Mouse (Mus musculus): Measurements from ENCODE around the gene Npas1. TPM values are rescaled to one million over a fixed set of nuclear protein-coding genes. Genes with fewer than 3 reads are reported as not detected.

The Npas1 gene
- 5.4 and 6.3 TPM in 2 replicates for polyA plus RNA-seq (2015; fragmentation: Nextera tagmentation; extraction: Ambion mirVana)

- Histone ChIP-seq H3K27ac (ENCODE audit: low read depth, low read length) (no peak within 1 kb of the TSS), H3K9ac (ENCODE audit: low read depth, low read length) (peak within 1 kb of the TSS; percentile 51), H3K9me3 (ENCODE audit: control insufficient read depth, low read length) (no peaks in the 10 kb centered on the region), H3K27me3 (replicated peaks; ENCODE audit: control insufficient read depth, insufficient read depth, low read length) (peaks cover 41% of the 10 kb centered on the region), H3K36me3 (ENCODE audit: control insufficient read depth, insufficient read depth, low read length) (no peaks in the 10 kb centered on the region), H3K4me1 (ENCODE audit: control insufficient read depth, insufficient read depth, low read depth, low read length) (peaks cover 18% of the 10 kb centered on the region), H3K4me2 (ENCODE audit: low read length) (peak within 1 kb of the TSS; percentile 60), H3K4me3 (ENCODE audit: low read length) (peak within 1 kb of the TSS; percentile 44)
- ATAC-seq: no peak
- WGBS: 90% methylated on average over 8 of the region's 8 CpGs
Measured at GRCm38 (mm10) chr7:16477628-16478027, at the start of gene Npas1. Gene Npas1, minus strand, starts transcription at chr7:16477728.

- no peak overlapping the region for H3K4me2 ChIP-seq (ENCODE audit: low read length)
- 87% methylated on average over 2 of the region's 2 CpGs for WGBS
- no peak for ATAC-seq
Measured at GRCm38 (mm10) chr7:16525995-16526394, 48.5 kb upstream of the Npas1 start.

GRCm38 (mm10) chr7:16525448-16525847, 47.9 kb upstream of the Npas1 start:
- H3K9ac ChIP-seq (ENCODE audit: low read depth, low read length): no peak overlapping the region
- H3K4me1 ChIP-seq (ENCODE audit: control insufficient read depth, insufficient read depth, low read depth, low read length): no peaks in the 10 kb centered on the region; the same call in 1 of the 2 replicates
- H3K27me3 ChIP-seq (replicated peaks; ENCODE audit: control insufficient read depth, insufficient read depth, low read length): no peaks in the 10 kb centered on the region
- H3K4me3 ChIP-seq (ENCODE audit: low read length): no peak overlapping the region
- WGBS: 85% methylated on average over 3 of the region's 3 CpGs
- no peak overlapping the region for H3K4me2 ChIP-seq (ENCODE audit: low read length)
- peaks cover 3% of the 10 kb centered on the region; the same call in 1 of the 2 replicates for H3K36me3 ChIP-seq (ENCODE audit: control insufficient read depth, insufficient read depth, low read length)
- H3K27ac ChIP-seq (ENCODE audit: low read depth, low read length): no peak overlapping the region
- no peak for ATAC-seq
- H3K9me3 ChIP-seq (ENCODE audit: control insufficient read depth, low read length): no peaks in the 10 kb centered on the region

More at GRCm38 (mm10) chr7:16525995-16526394, 48.5 kb upstream of the Npas1 start:
- Histone ChIP-seq H3K4me1 (ENCODE audit: control insufficient read depth, insufficient read depth, low read depth, low read length) (no peaks in the 10 kb centered on the region; the same call in 1 of the 2 replicates), H3K9ac (ENCODE audit: low read depth, low read length) (no peak overlapping the region), H3K36me3 (ENCODE audit: control insufficient read depth, insufficient read depth, low read length) (peaks cover 3% of the 10 kb centered on the region; the same call in 1 of the 2 replicates), H3K27ac (ENCODE audit: low read depth, low read length) (no peak overlapping the region), H3K4me3 (ENCODE audit: low read length) (no peak overlapping the region), H3K27me3 (replicated peaks; ENCODE audit: control insufficient read depth, insufficient read depth, low read length) (no peaks in the 10 kb centered on the region), H3K9me3 (ENCODE audit: control insufficient read depth, low read length) (no peaks in the 10 kb centered on the region)

GRCm38 (mm10) chr7:16524308-16524707, 46.8 kb upstream of the Npas1 start:
- Histone ChIP-seq H3K27me3 (replicated peaks; ENCODE audit: control insufficient read depth, insufficient read depth, low read length) (no peaks in the 10 kb centered on the region), H3K36me3 (ENCODE audit: control insufficient read depth, insufficient read depth, low read length) (peaks cover 3% of the 10 kb centered on the region; the same call in 1 of the 2 replicates), H3K9me3 (ENCODE audit: control insufficient read depth, low read length) (no peaks in the 10 kb centered on the region), H3K4me2 (ENCODE audit: low read length) (no peak overlapping the region), H3K4me1 (ENCODE audit: control insufficient read depth, insufficient read depth, low read depth, low read length) (no peaks in the 10 kb centered on the region; the same call in 1 of the 2 replicates), H3K9ac (ENCODE audit: low read depth, low read length) (no peak overlapping the region), H3K4me3 (ENCODE audit: low read length) (no peak overlapping the region), H3K27ac (ENCODE audit: low read depth, low read length) (no peak overlapping the region)
- peak; percentile 29; the same call in 1 of the 2 replicates for ATAC-seq
- WGBS: 59% methylated on average over 2 of the region's 2 CpGs

GRCm38 (mm10) chr7:16519310-16519709, 41.8 kb upstream of the Npas1 start:
- Histone ChIP-seq H3K9me3 (ENCODE audit: control insufficient read depth, low read length) (no peaks in the 10 kb centered on the region), H3K9ac (ENCODE audit: low read depth, low read length) (no peak overlapping the region), H3K4me3 (ENCODE audit: low read length) (no peak overlapping the region), H3K27ac (ENCODE audit: low read depth, low read length) (no peak overlapping the region), H3K4me1 (ENCODE audit: control insufficient read depth, insufficient read depth, low read depth, low read length) (no peaks in the 10 kb centered on the region), H3K27me3 (replicated peaks; ENCODE audit: control insufficient read depth, insufficient read depth, low read length) (no peaks in the 10 kb centered on the region), H3K36me3 (ENCODE audit: control insufficient read depth, insufficient read depth, low read length) (peaks cover 7% of the 10 kb centered on the region; the same call in 1 of the 2 replicates), H3K4me2 (ENCODE audit: low read length) (no peak overlapping the region)
- WGBS: 95% methylated on average over 2 of the region's 2 CpGs
- no peak for ATAC-seq

- no peak for ATAC-seq
- Histone ChIP-seq H3K4me3 (ENCODE audit: low read length) (no peak overlapping the region), H3K36me3 (ENCODE audit: control insufficient read depth, insufficient read depth, low read length) (peaks cover 7% of the 10 kb centered on the region; the same call in 1 of the 2 replicates), H3K27me3 (replicated peaks; ENCODE audit: control insufficient read depth, insufficient read depth, low read length) (no peaks in the 10 kb centered on the region), H3K4me1 (ENCODE audit: control insufficient read depth, insufficient read depth, low read depth, low read length) (no peaks in the 10 kb centered on the region), H3K27ac (ENCODE audit: low read depth, low read length) (no peak overlapping the region), H3K4me2 (ENCODE audit: low read length) (no peak overlapping the region), H3K9ac (ENCODE audit: low read depth, low read length) (no peak overlapping the region), H3K9me3 (ENCODE audit: control insufficient read depth, low read length) (no peaks in the 10 kb centered on the region)
- WGBS: 92% methylated on average over 5 of the region's 5 CpGs
Measured at GRCm38 (mm10) chr7:16517198-16517597, 39.7 kb upstream of the Npas1 start.

- no peak overlapping the region for H3K9ac ChIP-seq (ENCODE audit: low read depth, low read length)
- no peak overlapping the region for H3K27ac ChIP-seq (ENCODE audit: low read depth, low read length)
- no peak overlapping the region for H3K4me3 ChIP-seq (ENCODE audit: low read length)
- H3K9me3 ChIP-seq (ENCODE audit: control insufficient read depth, low read length): no peaks in the 10 kb centered on the region
- H3K4me1 ChIP-seq (ENCODE audit: control insufficient read depth, insufficient read depth, low read depth, low read length): peaks cover 4% of the 10 kb centered on the region; the same call in 1 of the 2 replicates
- H3K4me2 ChIP-seq (ENCODE audit: low read length): no peak overlapping the region
- H3K27me3 ChIP-seq (replicated peaks; ENCODE audit: control insufficient read depth, insufficient read depth, low read length): no peaks in the 10 kb centered on the region
- WGBS: 26% methylated on average over 3 of the region's 3 CpGs
- ATAC-seq: no peak
- peaks cover 17% of the 10 kb centered on the region; the same call in 1 of the 2 replicates for H3K36me3 ChIP-seq (ENCODE audit: control insufficient read depth, insufficient read depth, low read length)
Measured at GRCm38 (mm10) chr7:16507284-16507683, 29.8 kb upstream of the Npas1 start.

GRCm38 (mm10) chr7:16505226-16505593, 27.7 kb upstream of the Npas1 start:
- Histone ChIP-seq H3K4me2 (ENCODE audit: low read length) (no peak overlapping the region), H3K4me1 (ENCODE audit: control insufficient read depth, insufficient read depth, low read depth, low read length) (peaks cover 4% of the 10 kb centered on the region; the same call in 1 of the 2 replicates), H3K4me3 (ENCODE audit: low read length) (no peak overlapping the region), H3K27ac (ENCODE audit: low read depth, low read length) (no peak overlapping the region), H3K9ac (ENCODE audit: low read depth, low read length) (no peak overlapping the region), H3K36me3 (ENCODE audit: control insufficient read depth, insufficient read depth, low read length) (peaks cover 8% of the 10 kb centered on the region; the same call in 1 of the 2 replicates), H3K9me3 (ENCODE audit: control insufficient read depth, low read length) (no peaks in the 10 kb centered on the region), H3K27me3 (replicated peaks; ENCODE audit: control insufficient read depth, insufficient read depth, low read length) (no peaks in the 10 kb centered on the region)
- no peak for ATAC-seq
- WGBS: 90% methylated on average over 3 of the region's 3 CpGs

- 0 out of 2 replicates have a peak overlapping the region, but pooled peaks have one; percentile 48 for H3K27ac ChIP-seq (ENCODE audit: low read depth, low read length)
- peaks cover 4% of the 10 kb centered on the region; the same call in 1 of the 2 replicates for H3K4me1 ChIP-seq (ENCODE audit: control insufficient read depth, insufficient read depth, low read depth, low read length)
- H3K4me2 ChIP-seq (ENCODE audit: low read length): no peak overlapping the region
- 0 out of 2 replicates have a peak, but pooled peaks have one; percentile 22 for ATAC-seq
- H3K36me3 ChIP-seq (ENCODE audit: control insufficient read depth, insufficient read depth, low read length): peaks cover 6% of the 10 kb centered on the region; the same call in 1 of the 2 replicates
- H3K9me3 ChIP-seq (ENCODE audit: control insufficient read depth, low read length): no peaks in the 10 kb centered on the region
- H3K4me3 ChIP-seq (ENCODE audit: low read length): no peak overlapping the region
- no peak overlapping the region for H3K9ac ChIP-seq (ENCODE audit: low read depth, low read length)
- 53% methylated on average over 2 of the region's 2 CpGs for WGBS
- H3K27me3 ChIP-seq (replicated peaks; ENCODE audit: control insufficient read depth, insufficient read depth, low read length): no peaks in the 10 kb centered on the region
Measured at GRCm38 (mm10) chr7:16504573-16505225, 27.2 kb upstream of the Npas1 start.
